Mouse (Mus musculus) liver, embryonic 14.5 days (tissue): ENCODE results near the gene Cyp11a1.

Source experiments
- CTCF ChIP-seq: IDR thresholded peaks from 2 replicates; pipeline ENCODE4 v1.5.1; 2016; ENCODE audit warnings: antibody characterized with exemption, low read depth, control low read depth
- EP300 ChIP-seq: IDR thresholded peaks from 2 replicates; pipeline ENCODE4 v1.6.1; 2016; ENCODE audit warnings: antibody characterized with exemption, low read depth

- no peak for TF ChIP-seq CTCF
- TF ChIP-seq EP300: no peak
Measured at GRCm38 (mm10) chr9:57959399-57959798, 46.8 kb upstream of the Cyp11a1 start.
